Mouse (Mus musculus): ENCODE data around the gene Olfr1392. TPM values are rescaled to one million over a fixed set of nuclear protein-coding genes. Genes with fewer than 3 reads are reported as not detected.

The Olfr1392 gene
- polyA plus RNA-seq, 1 experiment from 2014 or later = not detected

DNA sequence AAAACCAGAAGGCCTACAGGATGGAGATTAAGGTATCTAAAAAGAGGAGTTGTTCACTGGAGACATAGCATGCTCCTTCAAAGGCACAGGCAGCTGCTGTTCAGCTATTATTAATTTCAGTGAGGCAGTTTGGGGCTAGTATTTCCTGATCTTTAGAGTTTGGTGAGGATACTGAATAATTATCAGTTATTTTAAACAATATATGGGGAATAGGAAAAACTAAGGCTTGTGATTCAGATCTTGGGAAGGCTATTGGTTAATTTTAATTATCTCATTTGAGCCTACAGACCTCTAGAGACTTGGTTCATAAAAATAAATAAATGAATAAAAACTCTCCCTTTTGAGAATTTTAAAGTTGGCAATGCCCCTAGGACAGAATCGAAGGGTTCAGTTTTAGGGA lies 49.8 kb downstream of the Olfr1392 start, which contains the start of gene Olfr1390:
Olfr1390 (plus strand) TSS at position 301 of the 400 bp plus-strand sequence.
- Histone ChIP-seq H3K4me2 (no peak within 1 kb of the TSS), H3K9me3 (no peaks in the 10 kb centered on the region), H3K27me3 (no peaks in the 10 kb centered on the region), H3K4me1 (no peaks in the 10 kb centered on the region), H3K36me3 (no peaks in the 10 kb centered on the region), H3K27ac (no peak within 1 kb of the TSS), H3K9ac (no peak within 1 kb of the TSS), H3K4me3 (no peak within 1 kb of the TSS)
- ATAC-seq (ENCODE audit: borderline replicate concordance, extremely low read depth, low FRiP score, low TSS enrichment) = no peak
- 68% methylated on average over 1 of the region's 1 CpGs for WGBS

DNA sequence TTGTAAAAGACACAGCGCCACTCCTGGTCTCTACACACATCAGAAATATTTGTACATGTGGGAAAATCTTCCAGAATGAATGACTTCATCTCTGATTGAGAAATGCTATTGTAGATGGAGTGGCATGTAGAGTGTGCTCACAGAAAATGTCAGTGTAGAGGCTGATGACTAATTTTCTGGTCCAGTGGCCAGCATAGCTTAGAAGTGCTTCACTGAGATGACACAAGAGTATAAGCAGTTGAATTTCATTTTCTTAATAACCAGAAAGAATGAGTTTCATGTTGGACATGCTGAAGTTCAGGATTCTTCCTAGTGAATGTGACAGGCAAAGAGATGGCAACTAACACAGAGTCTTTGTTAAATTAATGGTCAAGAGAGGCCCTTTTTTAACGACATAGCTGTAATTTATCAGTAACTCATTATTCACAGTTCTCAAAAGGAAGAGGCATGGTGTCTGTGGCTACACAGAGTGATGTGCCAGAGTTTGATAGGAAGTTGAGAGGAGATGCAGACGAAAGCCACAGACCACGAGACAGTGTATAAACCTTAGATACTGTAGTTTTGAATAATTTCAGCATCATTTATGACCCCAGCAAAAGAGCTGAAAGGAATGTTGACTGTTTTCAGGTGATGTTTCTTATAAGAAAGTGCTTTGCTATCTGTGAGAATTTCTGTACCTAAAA lies 52.2 kb downstream of the Olfr1392 start:
- H3K9me3 ChIP-seq = no peaks in the 10 kb centered on the region
- H3K27me3 ChIP-seq = no peaks in the 10 kb centered on the region
- no peak overlapping the region for H3K4me2 ChIP-seq
- H3K4me3 ChIP-seq = no peak overlapping the region
- H3K27ac ChIP-seq = no peak overlapping the region
- WGBS = 59% methylated on average over 4 of the region's 4 CpGs
- no peak overlapping the region for H3K9ac ChIP-seq
- no peaks in the 10 kb centered on the region for H3K4me1 ChIP-seq
- no peak for ATAC-seq (ENCODE audit: borderline replicate concordance, extremely low read depth, low FRiP score, low TSS enrichment)
- no peaks in the 10 kb centered on the region for H3K36me3 ChIP-seq

Other genes with a start within 250 kb of the Olfr1392 start
- 0.55 and 1.1 TPM in 2 replicates for gene 9930111J21Rik2, start 234.0 kb upstream of the Olfr1392 start, polyA plus RNA-seq (2015; fragmentation: Nextera tagmentation; extraction: Ambion mirVana)
- gene Tgtp2, start 221.1 kb upstream of the Olfr1392 start, polyA plus RNA-seq (2015; fragmentation: Nextera tagmentation; extraction: Ambion mirVana) = 0.72 and 1.3 TPM in 2 replicates
- 2.6 and 3.1 TPM in 2 replicates for gene Ifi47, start 208.7 kb upstream of the Olfr1392 start, polyA plus RNA-seq (2015; fragmentation: Nextera tagmentation; extraction: Ambion mirVana)
- not detected in 2 replicates for gene Olfr1396, start 170.4 kb upstream of the Olfr1392 start, polyA plus RNA-seq (2015; fragmentation: Nextera tagmentation; extraction: Ambion mirVana)
- not detected in 2 replicates for gene Olfr1395, start 143.0 kb upstream of the Olfr1392 start, polyA plus RNA-seq (2015; fragmentation: Nextera tagmentation; extraction: Ambion mirVana)
- not detected in 2 replicates for gene Olfr1394, start 130.9 kb upstream of the Olfr1392 start, polyA plus RNA-seq (2015; fragmentation: Nextera tagmentation; extraction: Ambion mirVana)
- 0.48 and 1.1 TPM in 2 replicates for gene Btnl9, start 98.1 kb upstream of the Olfr1392 start, polyA plus RNA-seq (2015; fragmentation: Nextera tagmentation; extraction: Ambion mirVana)
- 37.6 and 40.3 TPM in 2 replicates for gene Zfp62, start 82.0 kb upstream of the Olfr1392 start, polyA plus RNA-seq (2015; fragmentation: Nextera tagmentation; extraction: Ambion mirVana)
- gene Mgat1, start 41.1 kb upstream of the Olfr1392 start, polyA plus RNA-seq (2015; fragmentation: Nextera tagmentation; extraction: Ambion mirVana) = 65.0 and 69.6 TPM in 2 replicates
- gene Olfr1393, start 7.0 kb upstream of the Olfr1392 start, polyA plus RNA-seq (2015; fragmentation: Nextera tagmentation; extraction: Ambion mirVana) = not detected in 2 replicates
- not detected in 2 replicates for gene Olfr10, start 19.5 kb downstream of the Olfr1392 start, polyA plus RNA-seq (2015; fragmentation: Nextera tagmentation; extraction: Ambion mirVana)
- gene Olfr1391, start 37.5 kb downstream of the Olfr1392 start, polyA plus RNA-seq (2015; fragmentation: Nextera tagmentation; extraction: Ambion mirVana) = not detected in 2 replicates
- not detected in 2 replicates for gene Olfr1390, start 49.9 kb downstream of the Olfr1392 start, polyA plus RNA-seq (2015; fragmentation: Nextera tagmentation; extraction: Ambion mirVana)
- gene Olfr1389, start 137.8 kb downstream of the Olfr1392 start, polyA plus RNA-seq (2015; fragmentation: Nextera tagmentation; extraction: Ambion mirVana) = not detected in 2 replicates
- gene Olfr1388, start 151.3 kb downstream of the Olfr1392 start, polyA plus RNA-seq (2015; fragmentation: Nextera tagmentation; extraction: Ambion mirVana) = 0.06 and 0.10 TPM in 2 replicates
- not detected in 2 replicates for gene Olfr1387, start 170.1 kb downstream of the Olfr1392 start, polyA plus RNA-seq (2015; fragmentation: Nextera tagmentation; extraction: Ambion mirVana)
- not detected in 2 replicates for gene Olfr1386, start 179.8 kb downstream of the Olfr1392 start, polyA plus RNA-seq (2015; fragmentation: Nextera tagmentation; extraction: Ambion mirVana)
- gene Olfr1385, start 203.8 kb downstream of the Olfr1392 start, polyA plus RNA-seq (2015; fragmentation: Nextera tagmentation; extraction: Ambion mirVana) = not detected in 2 replicates
- not detected in 2 replicates for gene Olfr1384, start 221.4 kb downstream of the Olfr1392 start, polyA plus RNA-seq (2015; fragmentation: Nextera tagmentation; extraction: Ambion mirVana)
- not detected in 2 replicates for gene Olfr1383, start 234.4 kb downstream of the Olfr1392 start, polyA plus RNA-seq (2015; fragmentation: Nextera tagmentation; extraction: Ambion mirVana)
- not detected in 2 replicates for gene Olfr1382, start 243.0 kb downstream of the Olfr1392 start, polyA plus RNA-seq (2015; fragmentation: Nextera tagmentation; extraction: Ambion mirVana)